Mouse (Mus musculus): Measurements from ENCODE around the gene Alg14.

DNA sequence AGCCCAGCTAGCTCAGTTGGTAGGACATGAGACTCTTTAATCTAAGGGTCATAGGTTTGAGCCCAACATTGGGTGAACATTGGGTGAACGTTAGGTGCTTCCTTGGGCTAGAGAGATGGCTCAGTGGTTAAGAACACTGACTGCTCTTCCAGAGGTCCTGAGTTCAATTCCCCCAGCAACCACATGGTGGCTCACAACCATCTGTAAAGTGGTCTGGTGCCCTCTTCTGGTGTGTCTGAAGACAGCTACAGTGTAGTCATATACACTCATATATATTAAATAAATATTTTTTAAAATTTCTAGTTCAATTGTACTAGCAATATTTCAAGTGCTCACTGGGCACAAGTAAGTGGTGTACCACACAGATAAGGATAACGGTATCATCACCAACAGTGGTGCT lies 4.4 kb upstream of the Alg14 start:
- TF ChIP-seq GATA1 (IDR thresholded peaks at IDR 0.05; ENCODE audit: low read length) (no peak), TAL1 (IDR thresholded peaks at IDR 0.05; ENCODE audit: low read length) (no peak)

Measured in erythroblast, embryonic 14.5 days (primary cell).